In the genomic region with DNA sequence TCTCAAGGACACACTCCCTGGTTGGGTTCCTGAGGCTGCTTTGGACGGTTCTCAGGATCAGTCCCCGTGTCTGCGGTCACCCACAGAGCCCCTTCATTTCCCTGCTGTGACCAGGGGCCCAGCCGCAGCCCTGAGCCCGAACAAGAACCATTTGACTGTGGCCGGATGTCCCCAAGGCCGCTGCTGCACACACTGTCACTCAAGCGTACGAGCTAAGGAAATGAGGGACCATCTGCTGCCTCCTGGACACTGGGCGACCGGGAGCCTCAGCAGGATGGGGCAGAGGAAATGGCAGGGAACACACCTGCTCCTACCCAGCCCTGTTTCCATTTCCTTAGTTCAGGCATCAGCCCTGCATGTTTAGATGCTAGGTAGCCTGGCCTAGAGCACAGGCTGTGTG, we compare ENCODE assay signal across 23 mouse cellular contexts. TPM values are rescaled to one million over a fixed set of nuclear protein-coding genes. Genes with fewer than 3 reads are reported as not detected.
DNase-seq lines count a peak whose midpoint lies in the region; ATAC-seq lines count a peak whose summit lies in the region.
"Had no signal": no experiment of that assay in that cellular context is flagged by ENCODE, and none has a peak within 500 bp of the region (broad histone marks: within the 10 kb centered on the region; RNA-seq: fewer than 3 reads in every experiment).

No protein-coding gene starts in this region.

- DNase-seq in cerebellum, adult 11-12 months, result peak; percentile 43
- no peak for DNase-seq in cerebellum, postnatal 36 days
- no peak for DNase-seq in kidney, postnatal 4 days
- DNase-seq in neural tube, embryonic 11.5 days (ENCODE audit: low spot score), result peak; percentile 30
- DNase-seq in neural tube, embryonic 10.5 days (ENCODE audit: extremely low spot score, low spot score), result no peak
- no peak for DNase-seq in forebrain, embryonic 10.5 days (ENCODE audit: extremely low spot score, low spot score)
- DNase-seq: adrenal gland, postnatal 36 days; gastrocnemius, adult 2 months; heart, postnatal 14 days; kidney, adult 2 months; right cerebral cortex, adult 18-20 months; thymus, postnatal 4 days had no signal

- WGBS in kidney, embryonic 16.5 days, result 46% methylated on average over 11 of the region's 11 CpGs
- 55% methylated on average over 11 of the region's 11 CpGs for WGBS in neural tube, embryonic 11.5 days
- WGBS in forebrain, embryonic 10.5 days, result 78% methylated on average over 11 of the region's 11 CpGs

- H3K27ac ChIP-seq in kidney, embryonic 16.5 days (ENCODE audit: low read length), result peak overlapping the region; percentile 24; the same call in 1 of the 2 replicates
- no peak overlapping the region for H3K27ac ChIP-seq in neural tube, embryonic 11.5 days (ENCODE audit: low read depth, low read length)
- no peak overlapping the region for H3K27ac ChIP-seq in forebrain, embryonic 10.5 days
- H3K27ac ChIP-seq: gastrocnemius, adult 2 months; left cerebral cortex, adult 2 months had no signal

- no peaks in the 10 kb centered on the region for H3K27me3 ChIP-seq in kidney, embryonic 16.5 days (ENCODE audit: insufficient read depth, low read length)
- no peaks in the 10 kb centered on the region for H3K27me3 ChIP-seq in neural tube, embryonic 11.5 days (ENCODE audit: control insufficient read depth, insufficient read depth, low read length)
- H3K27me3 ChIP-seq in forebrain, embryonic 10.5 days (ENCODE audit: poor library complexity, severe bottlenecking), result 0 out of 2 replicates have a peak, but pooled peaks cover 5% of the 10 kb centered on the region

- H3K36me3 ChIP-seq in kidney, embryonic 16.5 days (ENCODE audit: insufficient read depth, low read length), result peaks cover 17% of the 10 kb centered on the region
- H3K36me3 ChIP-seq in neural tube, embryonic 11.5 days (ENCODE audit: control insufficient read depth, insufficient read depth, low read length), result peaks cover 2% of the 10 kb centered on the region
- peaks cover 18% of the 10 kb centered on the region for H3K36me3 ChIP-seq in forebrain, embryonic 10.5 days (replicated peaks)

- ATAC-seq in kidney, embryonic 16.5 days (ENCODE audit: low FRiP score, low TSS enrichment), result peak; percentile 64
- no peak for ATAC-seq in neural tube, embryonic 11.5 days (ENCODE audit: insufficient read depth, low FRiP score, low TSS enrichment)
- ATAC-seq in megakaryocyte progenitor cell, adult 5-6 weeks (replicated peaks; ENCODE audit: poor library complexity), result peak; percentile 23; the same call in 1 of the 2 replicates
- ATAC-seq: activated CD4-positive, CD25-positive, alpha-beta regulatory T cell, adult 4 months; forebrain, embryonic 16.5 days had no signal

- H3K4me3 ChIP-seq in kidney, embryonic 16.5 days (ENCODE audit: low read length), result no peak overlapping the region
- H3K4me3 ChIP-seq in neural tube, embryonic 11.5 days (ENCODE audit: low read depth, low read length), result no peak overlapping the region
- no peak overlapping the region for H3K4me3 ChIP-seq in forebrain, embryonic 10.5 days
- H3K4me3 ChIP-seq: gastrocnemius, adult 2 months; left cerebral cortex, adult 2 months had no signal

- peaks cover 8% of the 10 kb centered on the region; the same call in 1 of the 2 replicates for H3K4me1 ChIP-seq in kidney, embryonic 16.5 days (ENCODE audit: insufficient read depth, low read length)
- no peaks in the 10 kb centered on the region for H3K4me1 ChIP-seq in neural tube, embryonic 11.5 days (ENCODE audit: control insufficient read depth, insufficient read depth, low read length)
- 0 out of 2 replicates have a peak, but pooled peaks cover 7% of the 10 kb centered on the region for H3K4me1 ChIP-seq in forebrain, embryonic 10.5 days

- H3K4me2 ChIP-seq in kidney, embryonic 16.5 days (replicated peaks; ENCODE audit: low read depth, low read length), result no peak overlapping the region
- no peak overlapping the region for H3K4me2 ChIP-seq in neural tube, embryonic 11.5 days (ENCODE audit: low read depth)

- H3K9me3 ChIP-seq in kidney, embryonic 16.5 days (ENCODE audit: low read length), result no peaks in the 10 kb centered on the region
- H3K9me3 ChIP-seq in neural tube, embryonic 11.5 days (ENCODE audit: control insufficient read depth, low read length), result no peaks in the 10 kb centered on the region
- H3K9me3 ChIP-seq in forebrain, embryonic 10.5 days, result no peaks in the 10 kb centered on the region

- H3K9ac ChIP-seq in kidney, embryonic 16.5 days (replicated peaks; ENCODE audit: low read length), result peak overlapping the region; percentile 19; the same call in 1 of the 2 replicates
- H3K9ac ChIP-seq in neural tube, embryonic 11.5 days (ENCODE audit: low read length), result no peak overlapping the region

RNA-seq across cellular contexts. Expression of a gene that starts 2.4 kb away (rescaled TPM):
- polyA plus RNA-seq in kidney, embryonic 16.5 days (2015; fragmentation: Nextera tagmentation; extraction: Ambion mirVana), result not detected in 2 replicates
- not detected in 2 replicates for polyA plus RNA-seq in neural tube, embryonic 11.5 days (2014; fragmentation: Nextera tagmentation; extraction: Ambion mirVana)
- not detected in 2 replicates for total RNA-seq in megakaryocyte progenitor cell, adult 5-6 weeks (2015)
- total RNA-seq in megakaryocyte progenitor cell, adult 5-6 weeks (2017), result not detected in 2 replicates
- polyA plus RNA-seq in forebrain, embryonic 10.5 days (2016; fragmentation: Nextera tagmentation; extraction: Ambion mirVana), result not detected in 2 replicates
- total RNA-seq: adrenal gland, postnatal 36 days; gastrocnemius, adult 2 months; heart, adult 8-10 months; heart, postnatal 14 days; layer of hippocampus, adult 8-10 months; left cerebral cortex, adult 2 months had no signal
- polyA plus RNA-seq: activated CD4-positive, CD25-positive, alpha-beta regulatory T cell, adult 4 months; forebrain, embryonic 16.5 days; limb, embryonic 11.5 days; liver, embryonic 16.5 days; spleen, adult 2 months; testis, adult 2 months had no signal

RNA-seq across cellular contexts. Expression of a gene that starts 28.2 kb away (rescaled TPM):
- polyA plus RNA-seq in kidney, embryonic 16.5 days (2015; fragmentation: Nextera tagmentation; extraction: Ambion mirVana), result 133 and 149 TPM in 2 replicates
- polyA plus RNA-seq in neural tube, embryonic 11.5 days (2014; fragmentation: Nextera tagmentation; extraction: Ambion mirVana), result 13.9 and 16.2 TPM in 2 replicates
- 11.1 and 14.7 TPM in 2 replicates for total RNA-seq in megakaryocyte progenitor cell, adult 5-6 weeks (2015)
- total RNA-seq in megakaryocyte progenitor cell, adult 5-6 weeks (2017), result 20.0 and 22.3 TPM in 2 replicates
- polyA plus RNA-seq in forebrain, embryonic 10.5 days (2016; fragmentation: Nextera tagmentation; extraction: Ambion mirVana), result 22.7 and 22.8 TPM in 2 replicates

RNA-seq across cellular contexts. Expression of a gene that starts 47.9 kb away (rescaled TPM):
- not detected in 2 replicates for polyA plus RNA-seq in kidney, embryonic 16.5 days (2015; fragmentation: Nextera tagmentation; extraction: Ambion mirVana)
- not detected in 2 replicates for polyA plus RNA-seq in neural tube, embryonic 11.5 days (2014; fragmentation: Nextera tagmentation; extraction: Ambion mirVana)
- total RNA-seq in megakaryocyte progenitor cell, adult 5-6 weeks (2015), result not detected in 2 replicates
- not detected in 2 replicates for total RNA-seq in megakaryocyte progenitor cell, adult 5-6 weeks (2017)
- polyA plus RNA-seq in forebrain, embryonic 10.5 days (2016; fragmentation: Nextera tagmentation; extraction: Ambion mirVana), result not detected in 2 replicates
- total RNA-seq: adrenal gland, postnatal 36 days; gastrocnemius, adult 2 months; heart, adult 8-10 months; heart, postnatal 14 days; layer of hippocampus, adult 8-10 months; left cerebral cortex, adult 2 months had no signal
- polyA plus RNA-seq: activated CD4-positive, CD25-positive, alpha-beta regulatory T cell, adult 4 months; forebrain, embryonic 16.5 days; limb, embryonic 11.5 days; testis, adult 2 months had no signal

Comparison
In these comparisons a context has a peak if more than half of its experiments do, and no peak if none do; other contexts are left out.
1. DNase-seq: peak in cerebellum, adult 11-12 months (single experiment) and neural tube, embryonic 11.5 days (single experiment); none in cerebellum, postnatal 36 days (0 of 2), kidney, postnatal 4 days (0 of 2), neural tube, embryonic 10.5 days (single experiment) and forebrain, embryonic 10.5 days (single experiment).